Mouse (Mus musculus) adrenal gland, adult 10 weeks (tissue): ENCODE results near the gene Csnk1g1. TPM values are rescaled to one million over a fixed set of nuclear protein-coding genes. Genes with fewer than 3 reads are reported as not detected.

Source experiments
- polyA plus RNA-seq: library from polyadenylated mRNA; stranded (reverse); fragments of 350-450 nt; fragmentation: Illumina TruSeq; extraction: RNeasy Lipid Tissue Mini Kit (QIAGEN cat#74804); gene quantifications from one replicate; pipeline ENCODE4 v1.2.3, GENCODE M21; 2014; ENCODE audit warnings: low read depth, low replicate concordance

Gene Csnk1g1
- polyA plus RNA-seq: 25.6 TPM

DNA sequence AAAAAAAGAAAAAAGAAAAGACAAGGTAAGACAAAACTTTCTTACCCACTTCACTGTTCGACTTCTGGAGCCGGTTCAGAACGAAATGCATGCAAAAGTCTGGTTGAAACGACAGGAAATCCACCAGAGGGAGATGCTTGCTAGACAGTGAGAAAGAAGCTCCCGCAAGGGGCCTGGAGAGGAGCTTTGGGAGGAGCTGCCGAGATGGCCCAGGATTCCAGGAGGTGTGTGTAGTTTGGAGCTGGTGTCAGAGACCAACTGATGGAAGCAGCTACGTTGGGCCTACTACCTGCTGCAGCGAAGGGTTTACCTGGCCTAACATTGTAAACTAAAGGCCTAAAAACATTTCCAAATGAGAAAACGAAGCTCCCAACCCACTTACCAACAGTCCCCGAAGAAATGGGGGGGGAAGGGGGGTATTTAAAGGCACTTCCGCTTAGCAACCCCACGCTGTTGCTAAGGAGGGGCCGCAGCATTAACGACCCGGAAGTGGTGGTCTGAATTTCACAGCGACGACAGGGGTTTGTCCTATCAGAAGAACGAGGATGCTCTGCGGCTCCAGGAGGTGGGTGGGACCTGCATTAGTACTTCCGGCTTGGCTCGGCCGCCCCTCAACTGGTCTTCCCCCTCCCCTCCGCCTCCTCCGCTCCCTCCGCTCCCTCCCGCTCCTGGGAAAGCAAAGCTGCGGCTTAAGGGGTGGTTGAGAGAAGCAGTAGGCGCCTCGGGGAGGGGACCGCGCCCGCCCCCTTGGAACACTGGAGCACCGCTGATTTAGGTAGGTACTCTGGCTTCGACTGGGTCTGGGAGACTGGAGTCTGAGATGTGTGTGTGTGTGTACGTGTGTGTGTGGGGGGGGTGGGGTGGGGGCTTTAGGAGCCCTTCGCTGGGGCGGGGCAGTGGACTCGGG is at the start of gene Csnk1g1, which contains the start of gene Trip4:
TSS of gene Csnk1g1 (plus strand) at position 531 of the 907 bp plus-strand sequence.
TSS of gene Trip4 (minus strand) at position 401 of the 907 bp plus-strand sequence.

DNA sequence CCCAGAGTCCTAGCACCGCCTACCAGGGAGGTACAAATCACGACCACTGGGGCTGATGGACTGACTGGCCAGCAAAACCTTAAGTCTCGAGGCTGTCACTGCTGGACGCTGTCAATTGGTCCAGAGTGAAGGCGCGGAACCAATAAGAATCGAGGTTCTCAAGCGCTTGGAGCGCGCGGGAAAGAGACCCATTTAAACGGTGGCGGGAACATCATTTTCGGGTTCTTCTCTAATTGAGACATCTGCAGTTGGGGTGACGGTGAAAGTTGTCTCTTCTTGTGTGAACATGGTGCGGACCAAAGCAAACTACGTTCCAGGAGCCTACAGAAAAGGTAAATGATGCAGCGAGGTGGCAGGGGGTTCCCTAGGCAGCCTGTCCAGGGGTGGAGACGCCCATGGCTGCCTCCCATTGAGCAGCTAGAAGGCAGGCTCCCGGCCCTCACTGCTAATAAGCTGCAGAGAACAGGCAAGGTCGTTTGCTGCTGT is 18.5 kb upstream of the Csnk1g1 start, which contains the start of gene Pclaf:
TSS of gene Pclaf (plus strand) at position 95 of the 486 bp plus-strand sequence.

GRCm38 (mm10) chr9:66059583-66060307 is 151.0 kb downstream of the Csnk1g1 start, which contains the start of gene Ppib:
TSS of gene Ppib (plus strand) at chr9:66060222.

DNA sequence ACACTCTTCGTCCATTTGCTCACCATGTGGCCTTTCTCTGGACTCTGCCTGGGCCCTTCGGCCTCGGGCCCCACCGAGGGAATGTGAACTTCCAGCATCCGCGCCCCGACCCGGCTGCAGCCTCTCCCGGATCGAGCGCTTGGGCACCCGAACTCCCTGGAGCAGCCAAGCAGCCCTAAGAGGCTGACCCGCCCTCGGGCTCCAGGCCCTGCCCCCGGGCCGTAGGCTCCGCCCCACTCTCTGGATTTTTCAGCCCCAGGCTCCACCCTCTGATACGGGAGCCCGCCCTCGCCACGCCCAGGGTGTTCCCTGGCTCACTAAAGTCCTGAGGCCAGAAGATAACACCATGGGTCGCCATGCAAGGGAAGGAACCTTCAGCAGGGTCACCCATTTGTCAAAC is 160.9 kb downstream of the Csnk1g1 start, which contains the start of gene Snx22:
TSS of gene Snx22 (minus strand) at position 137 of the 400 bp plus-strand sequence.

Other genes starting within 250 kb of the Csnk1g1 start
- 79.7 TPM for gene Oaz2, start 240.9 kb upstream of the Csnk1g1 start, polyA plus RNA-seq
- 11.5 TPM for gene Zfp609, start 81.4 kb upstream of the Csnk1g1 start, polyA plus RNA-seq
- gene Pclaf, start 18.7 kb upstream of the Csnk1g1 start, polyA plus RNA-seq: 7.6 TPM
- gene Trip4, start 130 bp upstream of the Csnk1g1 start, polyA plus RNA-seq: 78.8 TPM
- gene Ppib, start 151.3 kb downstream of the Csnk1g1 start, polyA plus RNA-seq: 144 TPM
- gene Snx22, start 160.8 kb downstream of the Csnk1g1 start, polyA plus RNA-seq: not detected
- 163 TPM for gene Snx1, start 217.7 kb downstream of the Csnk1g1 start, polyA plus RNA-seq
- 145 TPM for gene Ciao2a, start 217.7 kb downstream of the Csnk1g1 start, polyA plus RNA-seq
- 6.8 TPM for gene Dapk2, start 249.3 kb downstream of the Csnk1g1 start, polyA plus RNA-seq